Mouse (Mus musculus) cerebellum, postnatal 25 days (tissue): ENCODE measurements around the gene Lysmd2.
"Not testable (repeated sequence)": the region's sequence is repeated elsewhere in the genome, so short reads cannot be mapped to it uniquely, and the experiment has no call there.

Experiments
- DNase-seq, 2 experiments: peaks; one replicate each; pipeline ENCODE4 v3.0.0; 2021; ENCODE audit warnings: mixed read lengths in 2 of 2

Gene Lysmd2

GRCm38 (mm10) chr9:75625556-75626307, at the start of gene Lysmd2:
Gene Lysmd2 (plus strand): TSS chr9:75625741.
- peak; percentile 89 to 90 for DNase-seq

GRCm38 (mm10) chr9:75579321-75579720, 46.2 kb upstream of the Lysmd2 start:
- no peak for DNase-seq

- DNase-seq = no peak
These were observed 43.7 kb upstream of the Lysmd2 start for GRCm38 (mm10) chr9:75581694-75582350.

GRCm38 (mm10) chr9:75589850-75590790, 35.4 kb upstream of the Lysmd2 start:
- no peak for DNase-seq

- no peak for DNase-seq
These were observed 32.1 kb upstream of the Lysmd2 start for GRCm38 (mm10) chr9:75593481-75593880.

GRCm38 (mm10) chr9:75597036-75597435, 28.5 kb upstream of the Lysmd2 start:
- DNase-seq = peak; percentile 21 to 28

- no peak for DNase-seq
These were observed 27.9 kb upstream of the Lysmd2 start for GRCm38 (mm10) chr9:75597596-75597995.

GRCm38 (mm10) chr9:75599191-75599841, 26.2 kb upstream of the Lysmd2 start:
- peak; percentile 44 to 68 for DNase-seq

GRCm38 (mm10) chr9:75600166-75600934, 25.2 kb upstream of the Lysmd2 start:
- DNase-seq = peak; percentile 59 to 63

GRCm38 (mm10) chr9:75601510-75601909, 24.0 kb upstream of the Lysmd2 start:
- DNase-seq = no peak

- DNase-seq = no peak
These were observed 18.0 kb upstream of the Lysmd2 start for GRCm38 (mm10) chr9:75607496-75607895.

- DNase-seq = peak; percentile 23 to 40
These were observed 16.0 kb upstream of the Lysmd2 start for GRCm38 (mm10) chr9:75609505-75609904.

- DNase-seq = peak; percentile 27 to 30
These were observed 15.6 kb upstream of the Lysmd2 start for GRCm38 (mm10) chr9:75609965-75610364.

- DNase-seq = peak; percentile 90 to 92
These were observed 14.7 kb upstream of the Lysmd2 start, which contains the start of gene Tmod2 for GRCm38 (mm10) chr9:75610571-75611493. Gene Tmod2 (minus strand): TSS chr9:75611325.

GRCm38 (mm10) chr9:75616560-75616959, 9.0 kb upstream of the Lysmd2 start:
- DNase-seq = no peak

GRCm38 (mm10) chr9:75618836-75619400, 6.6 kb upstream of the Lysmd2 start:
- DNase-seq = no peak

GRCm38 (mm10) chr9:75619761-75620160, 5.8 kb upstream of the Lysmd2 start:
- not testable (repeated sequence) for DNase-seq

- no peak for DNase-seq
These were observed 4.1 kb upstream of the Lysmd2 start for GRCm38 (mm10) chr9:75621428-75621827.

GRCm38 (mm10) chr9:75624983-75625555, 472 bp upstream of the Lysmd2 start:
- DNase-seq = no peak

- DNase-seq = no peak
These were observed 715 bp downstream of the Lysmd2 start for GRCm38 (mm10) chr9:75626308-75626604.
